Mouse (Mus musculus) left cerebral cortex, postnatal 25 days (tissue): ENCODE data around the gene Fxr1. TPM values are rescaled to one million over a fixed set of nuclear protein-coding genes. Genes with fewer than 3 reads are reported as not detected.
"Not testable (repeated sequence)": the region's sequence is repeated elsewhere in the genome, so short reads cannot be mapped to it uniquely, and the experiment has no call there.

Source experiments
- DNase-seq, 2 experiments: peaks; one replicate each; pipeline ENCODE4 v3.0.0; 2022; ENCODE audit warnings: low spot score in 2 of 2, mixed read lengths in 1 of 2
- intact Hi-C: fragments of 180-260 bp; cut with DNase I; formaldehyde crosslinking; loops from one replicate; pipeline ENCODE4 v1.15.1; 2025
- total RNA-seq, 2 experiments: library from RNA; stranded (reverse); gene quantifications; 2 replicates each; pipeline ENCODE4 v1.2.3; 2021

Fxr1 gene
- total RNA-seq, 2 experiments from 2014 or later = 73.6 to 81.7 TPM

DNA sequence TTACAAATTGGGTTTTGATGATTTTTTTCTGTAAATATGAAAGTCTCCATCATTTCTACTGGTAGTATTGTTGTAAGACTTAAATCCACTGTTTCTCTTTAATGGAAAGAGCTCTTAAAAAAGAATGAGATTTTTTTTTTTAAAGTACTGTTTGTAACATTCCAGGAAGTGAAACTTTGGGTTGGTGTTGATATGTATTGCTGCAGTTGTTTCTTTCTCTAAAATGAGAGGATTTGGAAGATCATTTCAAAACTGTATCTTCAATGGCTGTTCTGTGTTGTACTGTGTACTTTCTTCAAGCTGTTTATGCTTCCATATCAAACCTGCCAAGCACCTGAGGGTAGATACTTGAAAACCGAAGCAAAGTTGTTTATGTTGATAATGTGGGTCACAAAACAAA is 15.1 kb downstream of the Fxr1 start:
- intact Hi-C loops = no loop called here

GRCm38 (mm10) chr3:34035706-34036105 is 16.0 kb downstream of the Fxr1 start:
- no peak for DNase-seq
- intact Hi-C loops = no loop called here

More for the DNA sequence above, 15.1 kb downstream of the Fxr1 start:
- DNase-seq = no peak

DNA sequence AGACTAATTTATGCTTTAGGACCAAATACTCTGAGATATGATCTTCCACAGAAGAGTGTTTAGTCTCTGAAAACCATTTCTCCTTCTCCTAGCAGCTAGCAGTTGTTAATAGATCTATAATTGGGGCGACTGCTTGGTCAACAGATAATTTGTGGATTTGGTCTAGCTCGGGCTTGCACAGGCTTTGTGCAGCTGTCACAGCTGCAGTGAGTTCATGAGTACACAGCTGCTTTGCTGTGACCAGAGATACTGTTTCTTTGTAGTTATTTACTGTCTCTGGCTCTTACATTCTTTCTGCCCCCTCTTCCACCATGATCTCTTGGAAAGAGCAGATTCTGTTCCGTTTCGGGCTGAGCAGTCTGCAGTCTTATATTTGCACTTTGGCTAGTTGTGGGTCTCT is 22.2 kb downstream of the Fxr1 start:
- intact Hi-C loops = no loop called here
- no peak for DNase-seq

DNA sequence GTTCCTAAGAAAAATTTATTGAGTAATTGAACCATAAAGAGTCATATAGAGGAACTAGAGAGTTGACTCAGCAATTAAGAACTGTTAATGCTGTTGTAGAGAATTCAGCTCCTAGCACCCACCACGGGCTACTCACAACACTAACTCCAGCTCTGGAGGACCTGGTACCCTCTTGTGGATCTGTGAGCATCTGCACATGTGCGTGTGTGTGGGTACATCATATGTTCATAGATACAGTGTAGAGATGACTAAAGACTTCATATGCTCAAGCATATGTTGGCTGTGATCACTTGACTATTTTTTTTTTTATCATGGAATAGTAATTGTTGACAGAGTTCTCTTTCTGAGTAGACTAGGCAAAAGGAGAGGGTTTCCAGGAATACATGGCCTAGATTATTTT is 42.6 kb downstream of the Fxr1 start:
- intact Hi-C loops = no loop called here
- no peak for DNase-seq

DNA sequence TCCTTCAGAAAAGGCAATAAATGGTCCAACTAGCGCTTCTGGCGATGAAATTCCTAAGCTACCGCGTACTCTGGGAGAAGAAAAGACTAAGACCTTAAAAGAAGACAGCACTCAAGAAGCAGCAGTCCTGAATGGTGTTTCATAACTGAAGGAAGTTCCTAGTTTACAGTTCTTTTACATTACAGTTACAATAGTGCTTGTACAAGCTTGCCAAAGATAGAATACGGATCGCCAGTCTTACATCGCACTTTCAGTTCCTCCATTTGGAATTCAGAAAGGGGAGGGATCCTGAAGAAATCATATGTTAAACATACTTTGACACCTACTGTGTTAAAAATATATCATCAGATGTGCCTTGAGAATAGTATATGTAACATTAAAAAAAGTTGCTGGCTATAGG is 49.2 kb downstream of the Fxr1 start:
- intact Hi-C loops = not testable (repeated sequence)
- peak in 1 of 2 experiments; percentile 19 for DNase-seq

- no peak for DNase-seq
- intact Hi-C loops = no loop called here
These were observed 53.0 kb downstream of the Fxr1 start for GRCm38 (mm10) chr3:34072726-34073125.

DNA sequence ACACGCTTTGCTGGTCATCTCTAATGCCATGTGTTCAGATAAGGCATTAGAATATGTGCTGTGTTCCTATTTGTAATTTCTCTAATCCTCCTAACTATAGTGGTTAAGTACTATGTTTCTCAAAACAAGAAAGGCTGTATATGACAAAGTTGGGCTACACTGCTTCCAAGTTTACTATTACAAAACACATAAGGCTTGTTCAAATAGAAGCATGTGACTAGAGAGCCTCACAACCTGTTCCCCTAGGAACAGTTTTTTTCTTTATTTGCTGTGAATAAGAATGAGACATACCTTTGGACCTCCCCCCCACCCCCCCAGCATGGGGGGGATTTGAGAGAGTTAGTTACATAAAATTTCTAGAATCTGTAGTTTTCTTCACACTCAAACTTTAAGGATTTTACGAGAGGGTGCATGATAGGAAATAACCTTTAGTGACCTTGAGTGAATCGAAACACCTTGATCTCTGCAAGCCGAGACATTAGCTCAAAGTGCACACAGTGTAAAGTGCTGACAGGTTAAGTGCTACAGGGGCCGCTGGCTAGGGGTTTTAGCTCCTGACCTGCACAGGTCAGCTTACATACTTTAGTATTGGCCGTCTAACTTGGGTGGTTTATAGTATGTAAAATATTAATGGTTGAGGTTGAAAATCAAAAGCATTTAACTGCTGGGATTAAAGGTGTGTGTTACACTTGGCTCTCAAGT is 56.5 kb downstream of the Fxr1 start:
- intact Hi-C loops = no loop called here
- DNase-seq = no peak

DNA sequence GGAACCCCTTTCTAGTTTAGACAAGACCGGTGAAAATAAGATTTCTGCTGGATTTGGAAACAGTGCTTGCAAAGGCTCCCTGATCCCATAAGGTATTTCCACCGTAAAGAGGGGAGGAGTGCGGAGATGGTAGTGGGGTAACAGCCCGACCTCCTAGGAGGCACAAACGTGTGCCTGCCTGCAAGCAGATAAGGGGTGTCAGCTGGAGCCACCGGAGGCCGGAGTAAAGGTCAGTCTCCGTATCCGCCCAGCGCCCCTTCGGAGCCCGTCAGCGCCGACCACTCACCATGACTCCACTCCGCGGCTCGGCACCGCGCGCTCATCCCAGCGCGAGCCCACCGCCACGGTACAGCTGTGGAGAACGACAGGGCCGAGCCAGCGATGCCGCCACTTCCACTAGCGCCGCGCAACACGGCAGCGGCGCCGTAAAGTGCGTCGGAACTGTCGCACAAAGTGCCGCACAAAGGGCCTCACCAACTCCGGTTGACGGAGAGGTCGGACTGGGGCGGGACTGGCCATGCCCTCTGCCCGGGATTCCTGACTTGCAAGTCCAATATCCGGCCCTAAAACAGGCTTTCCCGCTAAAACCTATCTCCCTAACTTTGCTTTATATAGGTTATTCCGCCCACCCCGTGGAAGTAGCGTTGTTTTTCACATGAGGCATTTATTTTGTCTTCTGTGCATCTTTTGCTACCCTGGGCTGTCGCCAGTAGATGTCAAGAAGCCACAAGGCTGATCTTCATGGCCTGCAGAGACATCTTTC is 61.3 kb downstream of the Fxr1 start, which contains the start of gene Dnajc19:
Gene Dnajc19 (minus strand): TSS at position 422 of the 763 bp plus-strand sequence.
- intact Hi-C loops = loop anchor here (1.0 to 5.0 kb wide), 4 partner anchors 61 to 124 kb away; no protein-coding TSS in a partner anchor
- peak; percentile 97 for DNase-seq

GRCm38 (mm10) chr3:34081929-34082328 is 62.2 kb downstream of the Fxr1 start:
- no peak for DNase-seq
- intact Hi-C loops = loop anchor here (1.0 to 5.0 kb wide), 4 partner anchors 62 to 125 kb away; no protein-coding TSS in a partner anchor

- no peak for DNase-seq
- intact Hi-C loops = loop anchor here (5.0 kb wide), 2 partner anchors 69 to 126 kb away; no protein-coding TSS in a partner anchor
These were observed 63.9 kb downstream of the Fxr1 start for GRCm38 (mm10) chr3:34083655-34084054.

DNA sequence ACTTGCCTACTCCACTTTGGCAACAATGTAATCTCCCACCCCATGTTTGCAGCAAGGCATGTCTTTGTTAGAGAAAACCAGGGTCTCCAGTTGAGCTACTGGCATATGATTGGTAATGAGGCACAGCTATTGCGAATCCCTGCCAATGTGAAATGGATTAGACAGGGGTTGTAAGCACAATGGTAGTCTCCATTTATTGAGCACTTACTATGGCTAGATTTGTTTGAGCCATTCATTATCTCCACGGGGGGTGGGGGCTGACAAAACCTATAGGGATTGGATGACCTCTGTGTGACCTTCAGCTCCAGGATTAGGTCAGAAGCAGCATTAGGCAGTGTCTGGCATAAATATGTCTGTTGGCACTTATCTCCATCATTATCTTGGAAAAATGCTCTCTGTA is 83.1 kb downstream of the Fxr1 start:
- no peak for DNase-seq
- intact Hi-C loops = loop anchor here (10.0 kb wide), 1 partner anchor 542 kb away; no protein-coding TSS in a partner anchor

- DNase-seq = no peak
- intact Hi-C loops = loop anchor here (2.0 to 10.0 kb wide), 2 partner anchors 31 to 541 kb away; no protein-coding TSS in a partner anchor
These were observed 84.3 kb downstream of the Fxr1 start for GRCm38 (mm10) chr3:34103902-34104672.

DNA sequence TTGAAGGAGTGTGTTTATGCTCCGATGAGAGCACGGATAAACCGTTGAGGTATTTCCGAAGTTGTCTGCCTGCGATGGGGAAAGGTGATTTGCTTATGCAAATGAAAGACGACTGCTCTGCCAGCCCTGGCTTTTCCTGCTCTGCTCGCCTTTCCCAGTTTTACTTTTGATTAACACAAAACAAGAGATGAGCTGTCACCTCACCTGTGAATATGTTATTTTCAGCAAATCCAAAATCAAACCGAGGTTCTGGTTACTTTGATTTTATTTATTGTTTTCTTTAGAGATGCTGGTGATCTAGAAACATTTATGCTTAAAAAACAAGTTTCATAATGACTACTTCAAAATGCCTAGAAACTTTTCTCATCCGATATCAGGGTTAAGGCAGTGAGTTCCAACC is 86.7 kb downstream of the Fxr1 start:
- no peak for DNase-seq
- intact Hi-C loops = loop anchor here (10.0 kb wide), 1 partner anchor 538 kb away; no protein-coding TSS in a partner anchor

DNA sequence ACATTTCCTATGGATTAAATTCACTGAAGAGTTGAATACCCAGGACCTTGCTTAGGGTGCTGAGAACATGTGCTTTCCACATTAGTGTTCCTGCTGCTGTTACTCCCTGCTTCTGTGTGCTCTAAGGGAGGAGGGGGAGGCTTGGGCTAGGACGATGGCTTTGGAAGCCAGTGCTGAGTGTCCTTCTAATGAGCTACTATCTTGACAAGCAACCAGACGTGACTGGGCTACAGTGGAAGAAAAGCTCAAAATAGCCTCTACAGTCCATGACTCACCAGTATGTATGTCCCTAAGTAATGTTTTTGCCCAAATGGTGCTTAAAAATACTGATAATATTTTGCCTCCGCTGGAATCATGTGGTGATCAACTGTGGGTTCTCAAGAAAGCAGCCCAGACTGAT is 87.9 kb downstream of the Fxr1 start:
- intact Hi-C loops = loop anchor here (10.0 kb wide), 1 partner anchor 537 kb away; no protein-coding TSS in a partner anchor
- DNase-seq = peak in 1 of 2 experiments; percentile 42

DNA sequence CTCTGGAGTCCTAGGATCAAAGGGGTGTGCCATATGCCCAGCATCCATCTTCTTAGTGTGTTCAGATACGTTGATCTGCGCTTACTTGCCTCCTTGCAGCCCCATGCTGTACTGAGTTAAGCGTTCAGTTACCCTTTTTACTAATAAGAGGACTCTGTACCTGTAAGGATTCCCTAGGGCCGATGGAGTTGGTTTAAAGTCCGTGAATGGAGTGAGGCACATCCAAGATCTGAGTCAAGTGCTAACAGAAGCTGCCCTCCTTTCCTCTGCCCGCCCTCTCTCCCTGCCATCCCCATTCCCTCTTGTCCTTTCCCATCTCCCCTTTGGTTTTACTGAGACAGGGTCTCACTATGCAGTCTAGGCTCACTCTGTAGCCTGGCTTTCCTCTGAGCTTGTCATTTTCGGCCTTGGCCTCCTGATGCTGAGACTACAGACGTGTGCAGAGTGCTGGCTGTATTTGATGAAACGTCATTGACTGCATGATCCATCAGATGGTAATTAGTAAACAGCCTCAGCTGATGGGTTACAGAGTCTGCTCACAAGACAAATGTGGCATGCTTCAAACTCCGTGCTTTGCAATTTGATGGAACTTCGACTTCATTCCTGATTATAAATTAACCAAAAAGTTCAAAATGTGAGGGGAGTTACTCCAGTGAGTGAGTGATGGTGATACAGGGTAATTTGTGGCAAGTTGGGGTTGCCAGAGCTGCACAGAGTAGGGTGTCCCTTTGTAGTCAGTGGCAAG is 92.4 kb downstream of the Fxr1 start:
- intact Hi-C loops = no loop called here
- DNase-seq = no peak

DNA sequence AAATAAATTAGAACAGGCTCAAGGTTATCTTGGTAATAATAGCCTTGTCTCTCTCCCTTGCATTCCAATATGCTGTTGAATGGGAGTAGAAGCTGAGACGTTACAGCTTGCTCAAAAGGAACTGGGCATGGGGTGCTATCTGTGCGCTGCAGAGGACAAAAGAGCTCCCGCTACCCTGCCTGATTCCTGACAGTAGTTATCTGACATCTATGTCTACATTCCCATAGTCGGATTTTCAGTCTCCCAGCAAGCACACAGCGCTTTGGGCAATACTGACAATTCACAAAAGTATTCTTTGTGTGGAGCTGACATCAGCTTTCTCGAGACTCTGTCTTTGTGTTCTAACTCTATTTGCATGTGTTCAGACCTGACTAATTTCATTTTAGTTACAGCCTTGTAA is 96.1 kb downstream of the Fxr1 start:
- intact Hi-C loops = no loop called here
- no peak for DNase-seq

DNA sequence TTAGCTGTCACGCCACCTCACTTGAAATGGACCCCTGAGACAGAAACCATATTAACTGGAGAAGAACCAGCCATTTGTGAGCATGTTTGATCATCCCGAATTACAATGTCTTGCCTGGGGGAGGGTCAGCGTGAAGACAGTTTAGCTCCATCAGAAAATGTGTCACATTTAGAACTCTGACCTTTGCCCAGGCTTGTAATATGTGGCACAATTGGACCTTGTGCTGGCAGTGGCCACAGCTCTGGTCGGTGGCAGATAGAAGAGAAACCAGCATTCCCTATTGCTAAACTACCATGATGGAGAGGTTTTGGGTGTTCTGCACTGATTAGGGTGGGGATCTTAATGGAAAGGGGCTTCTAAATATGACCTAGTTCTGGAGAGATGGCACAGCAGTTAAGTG is 100.1 kb downstream of the Fxr1 start:
- intact Hi-C loops = no loop called here
- no peak for DNase-seq
